Mouse (Mus musculus): ENCODE results near the gene Siah2. TPM values are rescaled to one million over a fixed set of nuclear protein-coding genes. Genes with fewer than 3 reads are reported as not detected.
A peak's percentile ranks its signal among the peaks of the same experiment; 100 is the strongest.

Siah2 gene
- 10 to 100 TPM; 19.4 to 23.2 TPM for total RNA-seq (2021)

DNA sequence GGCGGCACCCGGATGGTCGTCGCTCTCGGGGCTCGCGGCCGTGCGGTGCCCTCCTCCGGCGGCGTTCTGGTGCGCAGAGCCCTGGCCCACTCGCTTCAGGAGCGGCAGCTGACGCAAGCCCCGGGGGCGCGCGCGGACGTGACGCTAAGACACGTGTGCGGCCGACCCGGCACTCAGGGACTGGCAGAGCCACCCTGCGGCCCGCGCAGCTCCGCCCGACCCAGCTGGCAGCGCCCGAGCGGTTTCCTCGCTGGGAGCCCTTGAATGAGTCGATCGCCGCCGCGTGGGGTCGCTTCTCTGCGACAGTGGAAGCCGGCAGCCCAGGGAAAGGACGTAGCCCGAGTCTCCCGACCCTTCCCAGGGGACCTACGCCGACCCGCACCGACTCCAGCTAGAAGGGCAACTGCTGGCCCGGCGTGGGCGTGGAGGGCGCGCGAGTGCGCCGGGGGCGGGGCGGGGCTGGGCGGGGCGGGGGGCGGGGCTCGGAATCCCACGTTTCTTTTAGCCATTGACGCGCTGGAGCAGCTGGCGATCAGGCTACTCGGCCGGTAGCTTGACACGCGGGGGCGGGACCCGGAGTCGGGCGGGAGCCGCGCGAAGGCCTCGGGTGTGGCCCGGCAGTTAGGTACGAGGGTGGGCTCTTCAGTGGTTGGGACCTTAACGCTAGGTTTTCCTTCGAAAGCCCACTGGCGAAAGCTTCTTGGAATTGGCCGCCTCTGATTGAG, at the start of gene Siah2:
TSS of gene Siah2 (minus strand) at position 404 of the 725 bp plus-strand sequence.
- intact Hi-C loops (cut with DNase I), result no loop called here

DNA sequence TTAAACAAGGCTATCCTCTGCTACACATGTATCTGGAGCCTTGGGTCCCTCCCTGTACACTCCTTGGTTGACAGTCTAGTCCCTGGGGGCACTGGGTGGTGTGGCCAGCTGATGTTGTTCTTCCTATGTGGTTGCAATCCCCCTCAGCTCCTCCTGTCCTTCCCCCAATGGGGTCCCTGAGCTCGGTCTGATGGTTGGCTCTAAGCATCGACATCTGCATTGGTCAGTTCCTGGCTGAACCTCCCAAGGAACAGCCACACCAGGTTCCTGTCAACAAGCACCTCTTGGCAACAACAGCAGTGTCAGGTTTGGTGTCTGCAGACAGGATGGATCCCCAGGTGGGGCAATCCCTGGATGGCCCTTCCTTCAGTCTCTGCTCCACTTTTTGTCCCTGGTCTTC, 47.3 kb upstream of the Siah2 start:
- intact Hi-C loops (cut with DNase I), result no loop called here
- DNase-seq, result no peak

More for the DNA sequence above, at the start of gene Siah2:
- DNase-seq, result peak; percentile 92

DNA sequence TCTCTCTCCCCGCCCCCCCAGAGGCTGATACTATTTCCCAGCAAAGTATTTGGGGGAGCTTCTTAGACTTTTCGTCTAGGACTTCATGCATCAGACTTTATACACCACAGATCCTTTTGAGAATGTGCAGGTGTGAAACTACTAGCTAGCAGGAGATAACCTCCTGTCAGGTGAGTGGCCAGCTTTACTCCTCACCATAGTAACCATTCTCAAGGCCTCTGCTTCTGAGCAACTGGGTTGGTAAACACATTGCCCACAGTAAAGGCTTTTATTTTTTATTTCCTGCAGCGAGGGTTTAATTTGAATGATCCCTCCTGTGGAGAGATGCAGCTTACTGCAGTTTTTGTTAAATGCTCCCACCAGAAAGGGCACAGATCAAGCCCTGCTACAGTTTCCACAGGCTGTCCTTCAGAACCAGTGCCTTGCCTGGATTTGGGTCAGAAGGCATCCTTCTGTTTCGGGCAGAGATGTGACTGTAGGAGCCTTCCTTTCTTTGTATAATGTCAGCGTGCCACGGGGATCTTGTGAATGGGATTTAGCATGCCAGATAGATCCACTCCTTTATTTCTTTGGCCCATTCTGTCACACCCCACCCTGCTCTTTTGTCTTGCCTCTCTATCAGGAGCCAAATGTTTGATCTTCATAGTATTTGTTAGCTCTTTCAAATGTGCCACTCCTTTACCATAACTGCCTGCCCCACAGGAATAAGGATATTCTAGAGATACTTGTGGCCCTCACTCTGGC, 46.3 kb upstream of the Siah2 start:
- no peak for DNase-seq

DNA sequence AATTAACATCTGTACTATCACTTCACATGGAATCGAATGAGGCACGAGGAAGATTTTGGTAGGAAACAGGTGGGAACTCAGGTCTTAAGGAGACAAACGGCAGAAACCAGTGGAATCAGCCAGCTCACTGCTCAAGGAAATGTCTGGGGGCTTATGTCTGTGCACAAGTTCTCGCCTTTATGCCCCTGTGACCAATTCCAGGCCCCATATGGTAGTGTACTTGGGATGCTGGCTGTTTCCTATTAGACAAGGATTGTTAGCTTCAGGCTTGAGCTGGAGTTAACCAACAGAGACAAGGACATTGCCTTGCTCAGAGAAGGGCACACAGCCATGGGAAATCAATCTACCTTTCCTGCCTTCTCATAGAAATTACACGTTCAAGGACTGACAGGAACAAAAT, 39.3 kb upstream of the Siah2 start:
- intact Hi-C loops (cut with DNase I), result no loop called here
- no peak for DNase-seq

More for the DNA sequence above, 46.3 kb upstream of the Siah2 start:
- intact Hi-C loops (cut with DNase I), result no loop called here

DNA sequence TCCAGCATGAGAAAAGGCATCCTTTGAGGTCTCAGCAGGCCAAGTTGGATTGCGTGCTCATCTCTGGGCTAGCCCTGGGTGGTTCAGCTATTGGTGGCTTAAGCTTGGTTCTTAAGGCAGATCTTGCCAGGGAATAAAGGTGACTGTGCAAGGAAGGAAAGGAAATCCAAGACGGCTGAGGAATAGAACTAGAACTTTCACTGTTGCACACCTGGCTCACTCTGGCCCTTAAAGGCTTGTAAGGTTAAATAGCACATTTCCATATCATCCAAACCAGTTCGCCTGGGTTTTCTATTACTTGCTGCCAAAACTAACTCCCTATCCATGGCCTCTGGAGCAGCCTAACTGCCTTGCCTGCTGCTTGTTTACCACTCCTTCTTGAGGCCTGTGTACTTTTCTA, 38.4 kb upstream of the Siah2 start:
- DNase-seq, result no peak
- intact Hi-C loops (cut with DNase I), result no loop called here

DNA sequence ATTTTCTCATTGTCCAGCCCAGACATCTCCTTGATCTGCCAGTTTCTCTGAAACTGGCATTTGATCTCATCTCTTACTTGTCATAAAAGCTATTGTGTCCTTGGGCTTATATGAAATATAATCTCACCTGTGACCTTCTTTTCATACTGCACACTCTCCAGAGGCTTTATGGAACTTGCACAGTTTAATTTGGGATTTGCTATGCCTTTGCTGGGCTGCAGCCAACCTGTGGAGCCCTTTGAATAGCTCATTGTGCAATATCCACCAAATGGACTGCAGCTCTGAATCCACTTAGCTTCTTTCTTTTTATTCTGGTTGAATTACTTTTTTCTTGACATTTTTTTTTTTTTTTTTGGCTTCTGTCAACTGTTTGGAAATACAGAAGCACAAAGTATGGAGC, 37.3 kb upstream of the Siah2 start:
- DNase-seq, result peak; percentile 27
- intact Hi-C loops (cut with DNase I), result loop anchor here (10.0 kb wide), 1 partner anchor 325 kb away; no protein-coding TSS in a partner anchor

DNA sequence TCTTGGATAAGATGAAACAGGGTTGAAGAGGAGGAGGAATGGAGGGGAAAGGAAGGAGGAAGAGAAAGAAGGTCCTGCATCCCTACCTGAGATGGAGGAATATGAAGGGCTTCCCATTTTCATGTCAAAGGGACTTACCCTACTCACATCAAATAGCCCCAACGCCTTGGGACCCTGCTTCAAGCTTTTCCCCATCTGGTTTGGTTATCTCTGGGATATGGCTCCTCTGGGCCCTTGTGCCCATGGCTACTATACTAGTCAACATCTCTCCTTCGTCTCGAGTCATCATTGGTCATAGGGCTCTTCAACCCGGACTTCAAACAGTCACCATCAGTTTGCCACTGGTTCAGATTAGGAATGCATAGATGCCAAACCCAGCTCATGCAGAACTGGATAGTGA, 35.4 kb upstream of the Siah2 start:
- DNase-seq, result no peak
- intact Hi-C loops (cut with DNase I), result loop anchor here (10.0 kb wide), 1 partner anchor 327 kb away; no protein-coding TSS in a partner anchor

DNA sequence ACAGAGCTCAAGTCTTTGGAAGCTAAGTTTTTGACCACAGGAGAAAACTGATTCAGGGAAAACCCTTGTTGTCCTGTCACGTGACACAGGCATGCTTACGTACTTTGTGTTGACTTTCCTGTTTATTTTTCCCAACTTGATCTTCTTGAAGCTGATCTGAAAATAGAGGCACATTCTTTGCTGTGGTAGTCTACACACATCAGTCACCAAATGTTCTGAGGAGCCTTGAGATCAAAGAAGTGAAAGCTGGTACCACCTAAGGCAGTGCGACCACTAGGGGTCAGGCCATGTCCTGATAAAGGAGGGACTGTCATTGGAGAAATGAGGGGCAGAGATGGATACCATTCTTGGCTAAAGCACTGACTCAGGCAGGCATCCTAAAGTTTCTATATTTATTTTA, 34.8 kb upstream of the Siah2 start:
- DNase-seq, result peak; percentile 76
- intact Hi-C loops (cut with DNase I), result loop anchor here (10.0 kb wide), 1 partner anchor 328 kb away; no protein-coding TSS in a partner anchor

DNA sequence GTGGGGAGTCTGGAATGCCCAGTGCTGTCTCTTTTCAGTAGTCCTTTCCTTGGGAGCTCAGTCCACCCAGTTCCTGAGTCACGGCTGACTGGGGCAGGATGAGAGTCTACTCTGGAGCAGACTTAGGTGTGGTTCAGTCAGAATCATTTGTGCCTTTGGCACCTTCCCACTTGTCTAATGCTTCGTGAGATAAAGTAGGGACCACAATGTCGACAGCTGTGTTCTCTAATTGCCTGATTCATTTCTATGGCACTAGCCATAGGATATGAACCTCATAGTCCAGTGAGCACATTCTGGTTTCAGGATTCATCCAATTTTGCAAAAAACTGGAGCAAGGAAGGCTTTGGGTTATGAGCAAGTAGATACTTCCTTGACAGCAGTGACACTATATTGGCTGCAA, 34.2 kb upstream of the Siah2 start:
- intact Hi-C loops (cut with DNase I), result loop anchor here (10.0 kb wide), 1 partner anchor 328 kb away; no protein-coding TSS in a partner anchor
- no peak for DNase-seq

DNA sequence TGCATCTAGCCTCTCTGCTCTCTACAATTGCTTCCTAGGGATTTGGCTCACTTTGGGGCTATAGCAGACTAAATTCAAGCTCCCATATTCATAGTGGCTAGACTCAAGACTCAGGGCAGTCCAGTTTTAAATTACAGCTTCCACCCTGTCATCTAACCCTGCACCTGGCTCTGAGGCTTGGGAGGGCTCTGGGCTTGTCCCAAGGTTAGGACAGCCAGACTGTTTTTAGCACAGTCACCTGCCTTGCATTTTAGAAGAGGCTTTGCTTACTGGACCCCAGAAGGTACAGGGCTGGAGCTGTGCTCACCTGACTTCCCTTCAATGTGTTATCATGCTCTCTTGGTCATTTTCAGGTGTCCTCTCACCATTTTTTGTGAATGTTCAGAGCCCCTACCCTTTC, 32.6 kb upstream of the Siah2 start:
- intact Hi-C loops (cut with DNase I), result loop anchor here (10.0 kb wide), 1 partner anchor 330 kb away; no protein-coding TSS in a partner anchor
- no peak for DNase-seq

DNA sequence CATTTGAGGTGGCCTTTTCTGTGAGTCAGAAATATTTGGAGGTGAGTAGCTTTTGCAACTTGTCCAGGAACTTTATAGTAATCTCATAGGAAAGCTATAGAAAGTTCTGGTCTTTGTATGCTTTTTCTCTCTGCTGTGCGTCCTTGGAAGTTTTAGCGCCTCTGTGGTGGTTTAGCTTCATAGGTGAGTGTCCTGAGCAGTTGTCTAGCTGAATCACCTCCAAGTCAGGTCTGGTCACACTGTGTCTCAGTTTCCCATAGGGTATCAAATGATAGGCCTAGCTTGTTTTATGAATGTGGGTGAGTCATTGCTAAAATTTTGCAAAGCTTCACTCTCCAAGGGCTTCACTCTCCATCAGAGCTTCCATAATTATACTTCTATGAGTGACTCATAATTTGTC, 31.5 kb upstream of the Siah2 start:
- intact Hi-C loops (cut with DNase I), result loop anchor here (10.0 kb wide), 1 partner anchor 331 kb away; no protein-coding TSS in a partner anchor
- DNase-seq, result no peak

DNA sequence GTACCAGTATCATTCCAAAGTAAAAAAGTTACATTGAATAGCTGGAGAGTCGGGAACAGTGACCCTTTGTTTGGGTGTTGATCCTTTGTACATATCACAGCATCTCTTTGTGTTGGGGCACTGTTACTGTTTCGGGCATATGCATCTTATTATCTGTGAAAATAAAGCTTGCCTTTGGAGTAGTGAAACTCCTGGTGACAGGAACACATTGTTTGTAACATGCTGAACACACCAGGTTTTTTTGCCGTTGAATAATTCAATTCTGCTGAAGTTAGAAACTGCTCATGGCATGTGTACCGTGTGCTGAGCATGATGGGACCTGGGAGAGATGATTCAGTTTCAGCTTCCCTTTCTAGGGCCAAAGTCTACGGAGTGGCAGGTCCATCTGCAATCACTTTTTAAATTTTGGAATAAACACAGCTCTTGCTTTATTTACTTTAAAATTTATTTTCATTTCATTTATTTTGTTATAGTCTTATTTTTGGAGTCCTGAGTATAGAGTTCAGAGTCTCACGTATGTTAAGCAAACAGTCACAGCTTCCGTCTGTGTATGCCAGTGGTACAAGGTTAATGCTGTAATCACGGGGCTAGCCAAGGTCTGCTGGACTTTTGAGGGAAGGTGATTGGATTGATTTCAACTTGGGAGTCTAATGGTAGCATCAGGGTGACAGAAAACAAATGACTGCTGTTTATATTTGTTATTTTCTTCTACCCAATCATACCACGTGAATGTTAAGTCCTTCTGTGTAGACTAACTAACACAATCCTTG, 27.4 kb upstream of the Siah2 start:
- intact Hi-C loops (cut with DNase I), result loop anchor here (10.0 kb wide), 1 partner anchor 335 kb away; no protein-coding TSS in a partner anchor
- DNase-seq, result no peak

DNA sequence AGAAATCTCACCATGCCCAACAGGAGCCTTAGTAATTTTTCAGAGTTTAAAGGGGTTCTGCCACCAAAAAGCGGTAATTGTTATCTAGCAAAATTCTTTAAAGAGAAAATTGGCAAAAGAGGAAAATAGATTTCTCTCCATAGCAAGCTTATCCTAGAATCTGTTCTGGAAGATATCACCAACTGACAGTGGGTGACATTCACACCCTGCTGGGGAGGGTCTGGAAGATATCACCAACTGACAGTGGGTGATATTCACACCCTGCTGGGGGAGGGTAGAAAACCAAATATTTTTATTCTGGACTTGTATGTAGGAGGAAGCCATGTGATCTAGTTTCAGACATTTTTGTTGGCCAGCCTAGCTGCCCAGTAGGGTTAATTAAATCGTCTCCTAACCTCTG, 24.5 kb upstream of the Siah2 start:
- no peak for DNase-seq
- intact Hi-C loops (cut with DNase I), result no loop called here

DNA sequence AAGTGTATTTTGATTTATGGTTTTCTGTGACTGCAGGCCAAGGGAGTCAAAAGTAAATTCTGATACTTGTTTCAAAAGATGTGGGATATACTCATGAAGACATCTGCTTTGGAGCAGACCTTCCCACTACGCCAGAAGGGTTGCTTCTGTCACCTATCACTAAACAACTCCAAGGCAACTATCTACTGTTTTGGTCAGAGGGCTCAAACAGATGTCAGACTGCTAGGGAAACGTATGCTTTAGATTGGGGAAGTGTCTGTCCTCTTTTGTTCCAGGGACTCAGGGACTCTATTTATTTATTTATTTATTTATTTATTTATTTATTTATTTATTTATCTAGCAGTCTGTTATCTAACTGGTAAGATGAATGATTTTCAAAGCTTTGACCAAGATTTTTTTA, 22.6 kb upstream of the Siah2 start:
- no peak for DNase-seq
- intact Hi-C loops (cut with DNase I), result no loop called here

DNA sequence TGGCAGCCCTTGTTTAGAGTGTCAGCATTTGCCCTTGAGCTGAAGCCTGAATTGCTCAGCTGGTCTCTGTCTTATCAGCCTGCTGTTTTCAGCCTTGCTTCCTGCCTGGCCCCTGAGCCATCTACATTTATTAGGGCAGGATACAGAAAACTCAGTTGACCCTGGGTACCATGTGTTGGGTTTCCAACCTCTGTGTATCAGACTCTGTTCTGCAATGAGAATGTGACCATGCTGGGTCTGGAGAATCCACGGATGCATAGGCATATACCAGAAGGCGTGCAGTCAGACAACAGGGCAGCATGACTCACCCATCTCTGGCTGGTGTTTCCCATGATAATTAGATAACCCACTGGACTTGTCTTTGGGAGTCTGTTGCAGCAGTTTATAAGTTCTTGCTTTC, 21.8 kb upstream of the Siah2 start:
- DNase-seq, result no peak

DNA sequence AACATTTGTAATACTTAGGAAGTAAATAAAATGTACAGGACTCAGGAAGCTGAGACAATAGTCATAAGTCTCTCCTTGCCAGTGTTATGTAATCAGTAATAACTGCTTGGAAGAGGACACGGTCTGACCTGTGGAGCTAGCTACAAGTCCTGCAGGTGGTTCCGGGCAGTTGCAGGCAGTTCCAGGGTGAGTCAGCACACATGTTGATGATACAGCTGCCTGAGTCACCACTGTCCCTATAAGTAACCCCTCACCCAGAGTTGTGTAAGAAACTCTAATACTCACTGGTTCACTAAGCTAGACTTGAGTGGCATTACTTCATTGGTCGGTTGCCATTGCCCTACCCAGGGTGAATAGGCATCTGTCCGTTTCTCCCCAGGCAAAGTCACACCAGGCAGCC, 21.0 kb upstream of the Siah2 start:
- intact Hi-C loops (cut with DNase I), result no loop called here
- DNase-seq, result no peak

More for the DNA sequence above, 21.8 kb upstream of the Siah2 start:
- intact Hi-C loops (cut with DNase I), result no loop called here

DNA sequence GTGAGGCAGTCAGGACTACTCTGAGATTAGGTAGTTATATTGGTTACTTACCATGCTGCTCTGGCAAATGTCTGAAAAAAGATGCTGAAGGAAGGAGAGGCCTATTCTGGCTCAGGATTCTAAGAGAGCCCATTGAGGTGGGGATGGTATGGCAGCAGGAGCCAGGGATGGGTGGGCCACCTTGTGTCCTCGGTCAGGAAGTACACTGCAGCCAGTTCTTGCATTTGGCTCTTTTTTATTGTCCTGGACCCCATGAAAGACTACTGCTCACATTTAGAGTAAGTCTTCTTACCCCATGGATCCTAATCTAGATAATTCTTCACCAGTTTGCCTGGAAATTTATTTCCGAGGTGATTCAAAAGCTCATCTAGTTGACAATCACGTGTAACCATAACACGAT, 12.3 kb upstream of the Siah2 start:
- peak; percentile 9 for DNase-seq
- intact Hi-C loops (cut with DNase I), result no loop called here

DNA sequence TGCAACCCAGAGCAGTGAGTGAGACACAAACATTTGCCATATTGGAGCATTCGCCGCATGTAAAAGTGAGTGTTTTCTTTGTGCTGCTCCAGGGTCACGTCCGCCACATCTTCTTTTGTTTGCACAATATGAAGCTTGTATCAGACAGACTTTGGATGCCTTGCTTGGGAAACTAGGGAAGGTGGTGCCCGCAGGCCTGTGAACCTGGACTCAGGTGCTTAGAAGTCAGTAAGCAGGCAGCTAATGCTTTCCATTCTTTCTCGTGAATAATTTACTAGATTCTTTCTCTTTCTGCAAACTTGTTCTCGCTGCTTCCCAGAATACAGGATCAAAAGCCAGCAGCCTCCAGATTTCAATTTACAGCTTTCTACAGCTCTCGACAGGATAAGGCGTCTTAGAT, 11.5 kb upstream of the Siah2 start:
- intact Hi-C loops (cut with DNase I), result no loop called here
- DNase-seq, result no peak

DNA sequence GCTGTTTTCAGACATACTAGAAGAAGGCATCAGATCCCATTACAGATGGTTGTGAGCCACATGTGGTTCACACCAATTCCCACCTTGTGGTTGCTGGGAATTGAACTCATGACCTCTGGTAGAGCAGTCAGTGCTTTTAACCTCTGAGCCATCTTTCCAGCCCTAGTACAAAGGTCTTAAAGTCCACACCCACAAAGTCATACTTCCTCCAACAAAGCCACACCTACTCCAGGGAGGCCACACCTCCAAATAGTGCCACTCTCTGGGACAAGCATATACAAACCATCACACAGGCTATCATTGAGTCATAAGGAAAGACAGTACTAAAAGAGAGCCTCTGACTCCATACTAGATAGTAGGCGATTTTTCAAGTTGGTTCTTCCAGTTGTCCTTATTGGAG, 10.1 kb upstream of the Siah2 start:
- no peak for DNase-seq
- intact Hi-C loops (cut with DNase I), result no loop called here

DNA sequence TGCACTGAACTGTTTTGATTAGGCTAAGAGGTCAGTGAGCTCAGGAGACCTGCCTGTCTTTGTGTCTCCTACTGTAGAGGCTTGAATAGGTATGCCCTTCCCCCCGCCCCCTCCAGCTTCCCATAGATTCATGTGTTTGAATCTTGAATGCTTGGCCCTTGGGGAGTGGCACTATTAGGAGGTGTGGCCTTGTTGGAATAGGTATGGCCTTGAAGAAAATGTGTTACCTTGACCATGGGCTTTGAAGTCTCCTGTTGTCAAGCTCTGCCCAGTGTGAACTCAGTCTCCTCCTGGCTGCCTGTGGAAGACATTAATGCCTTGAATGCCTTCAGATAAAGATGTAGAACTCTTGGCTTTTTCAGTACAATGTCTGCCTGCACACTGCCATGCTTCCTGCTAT, 9.2 kb upstream of the Siah2 start:
- intact Hi-C loops (cut with DNase I), result no loop called here
- no peak for DNase-seq

DNA sequence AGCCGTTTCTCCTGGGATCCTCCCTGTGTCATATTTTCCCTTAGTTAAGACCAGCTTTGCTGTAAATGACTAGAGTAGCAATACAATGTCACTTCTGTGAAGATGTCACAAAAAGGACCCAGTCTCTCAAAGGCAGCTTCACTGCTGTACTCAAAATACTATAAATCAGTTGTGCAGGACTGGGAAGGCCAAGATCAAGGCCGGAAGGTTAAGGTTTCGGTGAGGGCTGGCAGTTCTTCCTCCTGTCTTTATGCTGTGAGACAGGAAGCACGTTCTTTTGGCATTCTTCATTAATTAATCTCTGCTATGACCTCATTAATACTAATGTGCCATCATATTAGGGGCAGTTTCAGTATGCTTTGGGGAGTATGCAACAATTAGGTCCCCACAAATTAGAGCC, 5.7 kb upstream of the Siah2 start:
- no peak for DNase-seq
- intact Hi-C loops (cut with DNase I), result no loop called here

Data from left cerebral cortex, postnatal 4 days (tissue).